Mouse (Mus musculus): ENCODE data around the gene Acbd6. TPM values are rescaled to one million over a fixed set of nuclear protein-coding genes. Genes with fewer than 3 reads are reported as not detected.

The Acbd6 gene
- polyA plus RNA-seq, 1 experiment from 2014 or later = 71.5 TPM

- H3K9me3 ChIP-seq = no peaks in the 10 kb centered on the region
- ATAC-seq (ENCODE audit: insufficient read depth, low FRiP score, low read depth) = no peak
- no peak overlapping the region for H3K4me2 ChIP-seq
- H3K4me3 ChIP-seq (replicated peaks) = no peak overlapping the region
- peaks cover 17% of the 10 kb centered on the region for H3K36me3 ChIP-seq
- WGBS = 33% methylated on average over 3 of the region's 3 CpGs
- 0 out of 2 replicates have a peak, but pooled peaks cover 2% of the 10 kb centered on the region for H3K4me1 ChIP-seq
- no peak overlapping the region for H3K27ac ChIP-seq
- H3K27me3 ChIP-seq (replicated peaks) = no peaks in the 10 kb centered on the region
- H3K9ac ChIP-seq = no peak overlapping the region
Measured at GRCm38 (mm10) chr1:155564741-155565140, 6.8 kb downstream of the Acbd6 start.

- Histone ChIP-seq H3K9me3 (no peaks in the 10 kb centered on the region), H3K27me3 (replicated peaks) (no peaks in the 10 kb centered on the region), H3K4me2 (no peak overlapping the region), H3K36me3 (peaks cover 17% of the 10 kb centered on the region), H3K9ac (no peak overlapping the region), H3K4me1 (no peaks in the 10 kb centered on the region), H3K27ac (no peak overlapping the region), H3K4me3 (replicated peaks) (no peak overlapping the region)
- no peak for ATAC-seq (ENCODE audit: insufficient read depth, low FRiP score, low read depth)
- 95% methylated on average over 9 of the region's 9 CpGs for WGBS
Measured at GRCm38 (mm10) chr1:155568133-155568532, 10.2 kb downstream of the Acbd6 start.

- no peaks in the 10 kb centered on the region for H3K9me3 ChIP-seq
- no peak overlapping the region for H3K27ac ChIP-seq
- no peaks in the 10 kb centered on the region for H3K27me3 ChIP-seq (replicated peaks)
- no peak overlapping the region for H3K9ac ChIP-seq
- WGBS = 87% methylated on average over 4 of the region's 4 CpGs
- H3K4me2 ChIP-seq = no peak overlapping the region
- H3K4me3 ChIP-seq (replicated peaks) = no peak overlapping the region
- H3K36me3 ChIP-seq = peaks cover 17% of the 10 kb centered on the region
- H3K4me1 ChIP-seq = no peaks in the 10 kb centered on the region
- ATAC-seq (ENCODE audit: insufficient read depth, low FRiP score, low read depth) = no peak
Measured at GRCm38 (mm10) chr1:155569340-155569739, 11.4 kb downstream of the Acbd6 start.

GRCm38 (mm10) chr1:155574966-155575673, 17.2 kb downstream of the Acbd6 start:
- no peak overlapping the region for H3K4me2 ChIP-seq
- WGBS = 29% methylated on average over 7 of the region's 7 CpGs
- ATAC-seq (ENCODE audit: insufficient read depth, low FRiP score, low read depth) = no peak

GRCm38 (mm10) chr1:155576432-155576831, 18.5 kb downstream of the Acbd6 start:
- Histone ChIP-seq H3K4me3 (replicated peaks) (no peak overlapping the region), H3K27me3 (replicated peaks) (no peaks in the 10 kb centered on the region), H3K27ac (no peak overlapping the region), H3K9ac (no peak overlapping the region), H3K9me3 (no peaks in the 10 kb centered on the region), H3K4me2 (no peak overlapping the region), H3K4me1 (no peaks in the 10 kb centered on the region), H3K36me3 (no peaks in the 10 kb centered on the region)
- WGBS = 23% methylated on average over 2 of the region's 2 CpGs
- no peak for ATAC-seq (ENCODE audit: insufficient read depth, low FRiP score, low read depth)

More at GRCm38 (mm10) chr1:155574966-155575673, 17.2 kb downstream of the Acbd6 start:
- H3K36me3 ChIP-seq = no peaks in the 10 kb centered on the region
- H3K9ac ChIP-seq = no peak overlapping the region
- no peaks in the 10 kb centered on the region for H3K4me1 ChIP-seq
- H3K27me3 ChIP-seq (replicated peaks) = no peaks in the 10 kb centered on the region
- H3K9me3 ChIP-seq = no peaks in the 10 kb centered on the region
- no peak overlapping the region for H3K27ac ChIP-seq
- no peak overlapping the region for H3K4me3 ChIP-seq (replicated peaks)

- ATAC-seq (ENCODE audit: insufficient read depth, low FRiP score, low read depth) = no peak
- H3K4me2 ChIP-seq = no peak overlapping the region
- H3K27me3 ChIP-seq (replicated peaks) = no peaks in the 10 kb centered on the region
- no peak overlapping the region for H3K27ac ChIP-seq
- no peaks in the 10 kb centered on the region for H3K36me3 ChIP-seq
- WGBS = 62% methylated on average over 2 of the region's 2 CpGs
- no peaks in the 10 kb centered on the region for H3K9me3 ChIP-seq
- H3K4me3 ChIP-seq (replicated peaks) = no peak overlapping the region
- H3K9ac ChIP-seq = no peak overlapping the region
- no peaks in the 10 kb centered on the region for H3K4me1 ChIP-seq
Measured at GRCm38 (mm10) chr1:155577316-155577715, 19.4 kb downstream of the Acbd6 start.

GRCm38 (mm10) chr1:155587961-155588360, 30.0 kb downstream of the Acbd6 start:
- Histone ChIP-seq H3K9me3 (no peaks in the 10 kb centered on the region), H3K4me1 (no peaks in the 10 kb centered on the region), H3K27ac (no peak overlapping the region), H3K4me3 (replicated peaks) (no peak overlapping the region), H3K9ac (no peak overlapping the region), H3K27me3 (replicated peaks) (no peaks in the 10 kb centered on the region), H3K36me3 (no peaks in the 10 kb centered on the region), H3K4me2 (no peak overlapping the region)
- no peak for ATAC-seq (ENCODE audit: insufficient read depth, low FRiP score, low read depth)
- WGBS = 84% methylated on average over 2 of the region's 2 CpGs

GRCm38 (mm10) chr1:155594141-155594540, 36.2 kb downstream of the Acbd6 start:
- Histone ChIP-seq H3K27ac (no peak overlapping the region), H3K9ac (no peak overlapping the region), H3K4me3 (replicated peaks) (no peak overlapping the region), H3K36me3 (no peaks in the 10 kb centered on the region), H3K4me1 (no peaks in the 10 kb centered on the region), H3K4me2 (no peak overlapping the region), H3K9me3 (no peaks in the 10 kb centered on the region), H3K27me3 (replicated peaks) (no peaks in the 10 kb centered on the region)
- ATAC-seq (ENCODE audit: insufficient read depth, low FRiP score, low read depth) = no peak
- WGBS = 32% methylated on average over 1 of the region's 1 CpGs

- Histone ChIP-seq H3K9me3 (no peaks in the 10 kb centered on the region), H3K27ac (no peak overlapping the region), H3K4me2 (no peak overlapping the region), H3K9ac (no peak overlapping the region), H3K4me3 (replicated peaks) (no peak overlapping the region), H3K4me1 (no peaks in the 10 kb centered on the region), H3K27me3 (replicated peaks) (no peaks in the 10 kb centered on the region), H3K36me3 (no peaks in the 10 kb centered on the region)
- 85% methylated on average over 3 of the region's 3 CpGs for WGBS
- ATAC-seq (ENCODE audit: insufficient read depth, low FRiP score, low read depth) = no peak
Measured at GRCm38 (mm10) chr1:155596576-155596975, 38.7 kb downstream of the Acbd6 start.

- Histone ChIP-seq H3K36me3 (no peaks in the 10 kb centered on the region), H3K4me1 (no peaks in the 10 kb centered on the region), H3K4me2 (no peak overlapping the region), H3K9ac (no peak overlapping the region), H3K27ac (no peak overlapping the region), H3K27me3 (replicated peaks) (no peaks in the 10 kb centered on the region), H3K9me3 (no peaks in the 10 kb centered on the region), H3K4me3 (replicated peaks) (no peak overlapping the region)
- no peak for ATAC-seq (ENCODE audit: insufficient read depth, low FRiP score, low read depth)
- WGBS = 39% methylated on average over 1 of the region's 1 CpGs
Measured at GRCm38 (mm10) chr1:155604706-155605105, 46.8 kb downstream of the Acbd6 start.

- Histone ChIP-seq H3K27me3 (replicated peaks) (no peaks in the 10 kb centered on the region), H3K9ac (no peak overlapping the region), H3K27ac (no peak overlapping the region), H3K4me2 (no peak overlapping the region), H3K4me1 (no peaks in the 10 kb centered on the region), H3K9me3 (no peaks in the 10 kb centered on the region), H3K4me3 (replicated peaks) (no peak overlapping the region), H3K36me3 (no peaks in the 10 kb centered on the region)
- no peak for ATAC-seq (ENCODE audit: insufficient read depth, low FRiP score, low read depth)
- 61% methylated on average over 11 of the region's 11 CpGs for WGBS
Measured at GRCm38 (mm10) chr1:155605391-155606155, 47.7 kb downstream of the Acbd6 start.

- Histone ChIP-seq H3K9ac (no peak overlapping the region), H3K36me3 (no peaks in the 10 kb centered on the region), H3K27me3 (replicated peaks) (no peaks in the 10 kb centered on the region), H3K4me2 (no peak overlapping the region), H3K27ac (no peak overlapping the region), H3K4me1 (no peaks in the 10 kb centered on the region), H3K9me3 (no peaks in the 10 kb centered on the region), H3K4me3 (replicated peaks) (no peak overlapping the region)
- no peak for ATAC-seq (ENCODE audit: insufficient read depth, low FRiP score, low read depth)
- 83% methylated on average over 8 of the region's 8 CpGs for WGBS
Measured at GRCm38 (mm10) chr1:155606156-155606531, 48.2 kb downstream of the Acbd6 start.
